Mouse (Mus musculus) layer of hippocampus, postnatal 10 days (tissue): ENCODE results near the gene Pdcd1lg2. TPM values are rescaled to one million over a fixed set of nuclear protein-coding genes. Genes with fewer than 3 reads are reported as not detected.
A peak's percentile ranks its signal among the peaks of the same experiment; 100 is the strongest.
"Not testable (repeated sequence)": the region's sequence is repeated elsewhere in the genome, so short reads cannot be mapped to it uniquely, and the experiment has no call there.

ENCODE experiments used
- DNase-seq, 2 experiments: peaks; one replicate each; pipeline ENCODE4 v3.0.0; 2021; ENCODE audit warnings: low spot score in 2 of 2
- total RNA-seq, 2 experiments: library from RNA; stranded (reverse); gene quantifications; 2 replicates each; pipeline ENCODE4 v1.2.3; 2021

Gene Pdcd1lg2
- total RNA-seq, 2 experiments from 2014 or later, result 0.50 TPM; not detected in 1

DNA sequence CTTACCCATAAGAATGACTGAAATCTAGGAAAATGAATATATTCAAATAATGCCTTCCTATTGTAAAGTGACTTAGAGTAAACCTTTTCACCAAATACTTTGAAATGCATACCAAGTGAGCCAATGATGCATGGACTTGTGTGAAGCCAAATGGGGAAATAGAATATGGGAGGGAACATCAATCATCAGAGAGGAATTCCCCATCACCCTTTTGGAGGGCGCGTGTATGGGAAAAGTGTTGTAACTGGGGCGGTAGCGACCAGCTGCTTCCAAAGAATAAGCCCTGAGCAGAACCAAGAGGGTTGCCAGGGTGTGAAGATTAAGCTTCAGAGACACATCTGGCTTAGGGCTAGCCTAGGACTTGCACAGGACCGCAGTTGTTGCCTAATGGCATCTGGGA lies 27.4 kb upstream of the Pdcd1lg2 start:
- no peak for DNase-seq

GRCm38 (mm10) chr19:29384412-29384811 lies 26.3 kb upstream of the Pdcd1lg2 start:
- no peak for DNase-seq

DNA sequence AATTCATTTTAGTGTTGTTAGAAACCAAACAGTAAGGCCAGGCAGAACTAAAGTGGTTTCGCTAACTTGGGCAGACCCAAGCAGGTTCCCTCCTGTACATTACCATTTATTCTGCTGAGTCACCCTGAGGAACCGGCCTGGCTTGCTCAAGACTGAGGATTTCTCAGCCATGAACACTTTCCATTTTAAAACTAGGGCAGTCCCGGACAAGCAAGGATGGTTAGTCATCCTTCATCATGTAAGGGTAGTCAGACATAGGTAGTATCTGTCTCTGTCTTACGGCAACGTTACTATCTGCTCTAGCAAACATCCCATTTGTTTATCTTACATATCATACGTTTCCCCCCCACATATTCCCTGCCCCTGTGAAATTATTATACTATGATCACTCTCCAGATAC lies 25.7 kb upstream of the Pdcd1lg2 start:
- no peak for DNase-seq

GRCm38 (mm10) chr19:29385822-29386221 lies 24.9 kb upstream of the Pdcd1lg2 start:
- no peak for DNase-seq

GRCm38 (mm10) chr19:29388818-29389217 lies 21.9 kb upstream of the Pdcd1lg2 start:
- no peak for DNase-seq

DNA sequence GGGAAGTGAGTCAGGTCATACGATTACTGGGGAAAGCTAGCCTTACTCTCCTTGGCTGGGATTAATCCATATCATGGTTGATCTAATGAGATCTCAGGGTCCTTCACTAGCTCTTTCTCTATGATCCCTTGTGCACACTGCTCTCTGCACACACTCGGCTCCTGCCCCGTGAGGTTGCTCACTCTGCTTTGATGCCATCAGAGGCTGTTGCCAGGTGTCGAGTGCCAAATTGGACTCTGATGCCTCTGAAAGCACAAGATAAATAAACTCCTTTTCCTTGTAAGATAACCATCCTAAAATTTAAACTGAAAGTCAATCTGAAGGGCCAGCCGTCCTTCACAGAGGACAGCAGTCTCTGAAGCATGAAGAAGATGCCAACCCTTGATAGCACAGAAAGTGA lies 20.2 kb upstream of the Pdcd1lg2 start:
- DNase-seq, result no peak

DNA sequence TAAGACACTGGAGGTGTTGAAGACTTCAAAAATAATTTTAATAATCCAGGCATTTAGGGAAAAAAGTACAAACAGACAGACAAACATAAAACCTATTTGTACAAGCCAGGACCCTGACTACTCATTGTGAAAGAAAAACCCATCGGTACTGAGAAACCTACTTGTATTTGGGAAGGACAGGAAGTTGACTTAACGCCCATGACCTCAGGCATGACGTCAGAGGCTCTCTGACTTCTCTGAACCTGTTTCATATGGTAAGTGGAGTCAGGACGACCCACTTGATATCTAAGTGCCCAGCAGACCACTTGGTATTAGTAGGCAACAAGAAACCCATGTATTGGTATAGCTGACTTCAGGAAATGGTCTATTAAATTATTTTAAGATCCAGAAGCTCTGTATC lies 19.4 kb upstream of the Pdcd1lg2 start:
- no peak for DNase-seq

DNA sequence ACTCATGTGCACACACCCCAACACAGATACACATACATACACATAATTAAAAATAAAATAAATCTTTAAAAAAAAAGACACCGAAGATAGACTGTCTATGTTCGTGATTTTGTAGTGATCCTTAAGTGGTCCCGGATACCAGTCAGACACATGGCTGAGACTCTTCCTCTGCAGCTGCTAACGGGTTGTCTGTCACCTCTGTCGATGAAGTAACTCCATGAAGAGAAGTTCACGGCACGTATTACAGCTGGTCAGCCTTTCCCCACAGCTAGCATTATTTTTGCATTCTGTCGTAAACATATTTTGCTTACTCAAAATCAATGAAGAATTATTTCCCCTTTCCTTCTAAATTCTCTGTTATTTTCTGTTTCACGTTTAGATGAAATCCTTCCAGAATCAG lies 17.4 kb upstream of the Pdcd1lg2 start:
- DNase-seq, result no peak

DNA sequence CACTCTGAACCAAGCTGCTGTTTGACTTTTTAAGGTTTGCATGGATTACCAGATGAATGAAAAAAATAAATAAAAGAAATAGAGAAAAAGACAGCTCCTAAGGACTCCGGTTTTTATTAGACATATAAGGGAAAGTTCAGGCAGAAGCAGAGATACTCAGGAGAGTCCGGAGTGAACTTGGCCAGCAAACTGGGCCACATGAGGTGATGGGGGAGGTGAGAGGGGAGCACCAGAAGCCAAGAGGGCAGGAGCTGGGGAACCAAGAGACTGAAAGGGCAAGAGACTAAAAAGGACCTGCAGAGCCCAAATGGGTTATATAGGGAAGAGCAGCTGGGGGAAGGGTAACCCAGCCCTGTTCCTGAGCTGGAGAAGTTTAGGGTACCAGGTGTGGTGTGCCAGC lies 16.0 kb upstream of the Pdcd1lg2 start:
- DNase-seq, result no peak

- no peak for DNase-seq
Measured at GRCm38 (mm10) chr19:29396353-29396752, 14.4 kb upstream of the Pdcd1lg2 start.

DNA sequence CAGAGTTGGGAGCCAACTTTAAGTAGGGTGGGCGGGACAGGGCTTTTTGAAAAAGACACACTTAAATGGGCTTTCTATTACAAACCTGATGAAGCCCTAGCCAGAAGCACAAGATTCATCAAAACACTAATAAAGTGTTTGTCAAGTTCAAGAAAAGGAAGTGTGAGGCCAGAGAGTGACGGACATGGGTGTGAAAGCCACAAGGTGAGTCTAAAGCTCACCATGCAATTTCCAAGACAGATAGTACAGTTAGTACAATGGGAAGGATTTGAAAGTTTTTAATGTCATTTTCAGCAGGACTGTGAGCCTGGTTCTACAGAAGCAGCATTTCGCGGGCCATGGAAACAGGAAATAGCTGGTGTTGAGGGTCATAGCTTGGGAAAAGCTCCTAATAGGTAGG lies 10.9 kb upstream of the Pdcd1lg2 start:
- DNase-seq, result no peak

DNA sequence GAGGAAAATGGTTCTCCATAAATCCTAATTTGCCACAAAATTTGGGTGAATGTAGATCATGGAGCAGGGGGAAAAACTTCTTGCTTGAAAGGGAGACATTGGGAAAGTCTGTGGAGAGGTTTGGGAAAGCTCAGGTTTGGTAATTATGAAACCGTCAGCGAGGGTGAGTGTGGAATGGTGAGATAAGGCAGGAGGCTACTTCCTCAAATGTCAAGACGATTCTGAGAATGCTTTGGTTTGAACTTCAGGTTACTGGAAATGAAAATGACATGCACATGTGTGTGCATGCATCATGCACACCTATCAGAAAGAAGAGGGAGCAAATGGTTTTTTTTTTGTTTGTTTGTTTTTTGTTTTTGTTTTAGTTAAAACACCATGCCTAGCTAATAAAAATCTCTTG lies 10.3 kb upstream of the Pdcd1lg2 start:
- DNase-seq, result no peak

DNA sequence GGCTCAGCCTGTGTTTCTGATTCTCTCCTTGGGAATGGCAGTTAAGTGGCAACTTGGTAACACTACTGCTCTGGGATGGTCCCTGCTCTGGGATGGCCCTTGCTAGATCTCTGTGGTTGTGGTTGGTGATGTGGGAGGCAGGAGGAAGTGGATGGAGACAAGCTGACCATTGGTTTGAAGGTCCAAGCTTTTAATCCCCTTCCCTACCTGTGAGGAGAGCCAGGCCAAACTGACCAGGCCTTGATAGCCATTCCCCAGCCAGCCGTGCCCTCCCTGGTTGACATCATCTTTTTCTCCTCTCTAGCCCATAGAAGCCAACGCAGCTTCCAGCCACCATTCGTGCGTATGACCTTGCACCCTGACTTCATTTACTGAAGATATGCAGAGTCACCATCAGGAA lies 8.1 kb upstream of the Pdcd1lg2 start:
- DNase-seq, result no peak

GRCm38 (mm10) chr19:29403251-29403650 lies 7.5 kb upstream of the Pdcd1lg2 start:
- DNase-seq, result no peak

- DNase-seq, result no peak
Measured at GRCm38 (mm10) chr19:29405388-29405787, 5.3 kb upstream of the Pdcd1lg2 start.

DNA sequence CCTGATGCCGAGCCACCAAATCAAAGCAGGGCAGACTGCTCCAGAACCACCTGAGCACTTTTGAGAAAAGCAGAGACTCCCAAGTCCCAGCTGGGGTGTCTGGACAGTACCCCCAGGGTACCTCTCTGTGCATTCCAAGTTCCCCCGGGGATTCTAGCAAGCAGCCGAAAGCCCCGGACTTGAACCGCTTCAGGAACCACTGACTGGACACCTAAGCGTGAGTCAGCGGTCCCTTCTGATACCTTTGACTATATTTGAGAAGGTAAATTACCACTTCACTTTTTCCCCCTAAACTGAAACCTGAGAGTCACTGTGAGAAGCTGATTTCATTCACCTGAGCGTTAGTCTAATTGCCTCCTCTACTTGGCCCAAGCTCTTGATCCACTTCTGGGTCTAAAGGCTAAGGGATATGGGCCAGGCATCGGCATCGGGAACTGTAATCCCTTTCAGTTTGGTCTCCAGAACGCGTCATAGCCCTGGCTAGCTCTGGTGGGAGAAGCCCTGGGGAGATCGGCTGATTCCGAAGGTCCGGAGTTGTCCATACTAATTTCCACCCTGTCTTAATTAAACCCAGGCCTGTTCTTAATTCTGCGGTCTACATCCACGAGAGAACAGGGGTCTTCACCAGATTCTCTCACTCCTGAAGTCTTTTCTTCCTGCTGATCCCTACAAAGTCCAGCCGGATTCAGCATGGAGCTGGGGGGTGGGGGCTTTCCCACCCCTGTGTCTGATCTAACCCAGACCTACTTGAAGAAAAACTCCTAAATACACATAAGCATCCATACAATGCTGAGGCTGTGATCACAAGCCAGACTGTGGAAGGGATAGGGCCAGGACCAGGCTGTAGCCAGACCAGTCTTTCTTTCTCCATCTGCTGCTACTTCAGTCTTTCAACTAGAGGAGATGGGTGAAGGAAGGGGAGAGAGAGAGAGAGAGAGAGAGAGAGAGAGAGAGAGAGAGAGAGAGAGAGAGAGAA lies 4.4 kb upstream of the Pdcd1lg2 start:
- DNase-seq, result no peak

GRCm38 (mm10) chr19:29412476-29413420 lies 2.0 kb downstream of the Pdcd1lg2 start:
- DNase-seq, result peak; percentile 14 to 19

DNA sequence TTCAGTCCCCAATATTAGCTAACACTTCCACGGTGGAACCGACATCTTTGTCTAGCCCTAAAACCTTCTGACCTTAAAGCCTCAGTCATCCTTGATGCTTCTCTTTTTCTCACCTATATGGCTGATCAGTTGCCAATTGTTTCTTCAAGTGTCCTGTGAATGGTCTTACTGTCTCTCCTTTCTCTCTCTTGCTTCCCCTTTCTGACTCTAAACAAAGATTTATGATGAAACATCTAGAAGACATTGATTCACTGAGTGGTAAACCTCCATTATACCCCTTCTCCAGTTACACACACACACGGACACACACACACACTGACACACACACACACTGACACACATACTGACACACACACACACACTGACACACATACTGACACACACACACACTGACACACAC lies 3.8 kb downstream of the Pdcd1lg2 start:
- DNase-seq, result no peak

- DNase-seq, result not testable (repeated sequence)
Measured at GRCm38 (mm10) chr19:29414917-29415316, 4.2 kb downstream of the Pdcd1lg2 start.

- DNase-seq, result no peak
Measured at GRCm38 (mm10) chr19:29416393-29416902, 5.7 kb downstream of the Pdcd1lg2 start.

DNA sequence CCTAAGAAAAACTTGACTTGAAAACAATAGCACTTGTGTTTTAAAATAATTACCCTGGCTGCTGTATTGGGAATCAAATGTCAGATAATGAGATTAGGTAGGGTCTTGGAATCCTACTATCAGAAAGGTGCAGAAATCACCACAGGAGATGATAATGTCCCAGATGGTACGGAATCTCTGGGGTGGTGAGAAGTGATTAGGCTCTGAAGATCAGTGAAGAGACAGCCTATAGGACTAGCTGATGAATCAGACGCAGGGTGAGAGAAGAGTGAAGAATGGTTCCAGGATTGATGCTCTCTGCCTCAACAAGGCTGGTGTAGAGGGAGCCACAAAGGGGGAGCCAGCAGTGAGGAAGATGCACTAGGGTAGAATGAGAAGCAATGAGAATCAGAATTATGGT lies 6.5 kb downstream of the Pdcd1lg2 start:
- DNase-seq, result no peak

DNA sequence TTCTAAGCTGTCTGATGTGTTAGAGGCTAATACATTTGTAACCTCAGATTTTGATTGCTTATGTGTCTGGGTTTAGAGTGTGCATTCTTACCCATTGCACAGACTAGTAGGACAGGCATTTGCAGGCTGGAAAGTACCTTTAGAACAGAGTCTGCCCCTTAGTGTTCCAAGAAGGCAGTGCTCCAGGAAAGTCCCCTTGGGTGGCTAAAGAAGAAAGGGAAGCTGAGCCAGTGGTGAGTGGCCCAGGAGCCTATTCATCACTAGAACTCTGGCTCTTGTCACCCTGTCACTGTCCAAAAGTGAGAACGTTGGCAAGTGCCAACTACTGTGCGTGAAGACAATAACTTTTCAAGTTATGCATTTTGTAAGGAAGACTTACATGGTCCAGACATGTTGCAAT lies 7.2 kb downstream of the Pdcd1lg2 start:
- DNase-seq, result no peak
